Mouse (Mus musculus): Measurements from ENCODE around the gene A030005L19Rik. TPM values are rescaled to one million over a fixed set of nuclear protein-coding genes. Genes with fewer than 3 reads are reported as not detected.
"Not testable (repeated sequence)": the region's sequence is repeated elsewhere in the genome, so short reads cannot be mapped to it uniquely, and the experiment has no call there.

The A030005L19Rik gene
- 1 to 10 TPM in 24 of 26 experiments, not detected in 2; 1.2 to 6.2 (median 2.6) TPM for total RNA-seq (2018; cell fraction: chromatin; rRNA removed)
- under 1 TPM in 3 of 26 experiments, not detected in 23; 0.22 to 0.32 (median 0.24) TPM for total RNA-seq (2018; cell fraction: cytosol; rRNA removed)
- total RNA-seq (2018; cell fraction: nucleus; rRNA removed), result 1 to 10 TPM in 17 of 26 experiments, under 1 TPM in 3, not detected in 6; 0.63 to 5.6 (median 2.0) TPM
- not detected in 3 replicates for polyA plus RNA-seq (2018)

DNA sequence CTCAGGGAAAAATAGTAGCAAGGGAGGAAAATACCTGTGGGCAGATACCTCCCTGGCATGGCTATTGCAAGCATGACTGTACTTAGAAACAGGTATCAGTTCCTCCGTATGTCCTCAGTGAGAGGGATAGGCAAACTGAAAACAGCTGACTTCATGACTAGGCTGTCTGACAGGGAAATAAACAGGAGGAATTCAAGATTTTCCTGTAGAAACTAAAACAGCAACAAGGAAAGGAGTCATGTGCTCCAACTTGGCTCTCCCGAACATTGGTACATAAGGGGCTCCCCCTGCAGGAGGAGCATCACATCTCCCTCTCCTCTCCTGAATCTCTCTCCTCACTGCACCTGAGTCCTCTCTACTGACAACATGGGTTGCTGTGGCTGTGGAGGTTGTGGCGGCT lies at the start of gene A030005L19Rik:
Gene A030005L19Rik (plus strand): TSS at position 301 of the 400 bp plus-strand sequence.
- Histone ChIP-seq H3K4me3 (ENCODE audit: inconsistent target) (no peak within 1 kb of the TSS), H3K27ac (no peak within 1 kb of the TSS), H3K79me2 (ENCODE audit: inconsistent target) (no peaks in the 10 kb centered on the region), H3K36me3 (ENCODE audit: inconsistent target) (no peaks in the 10 kb centered on the region)
- WGBS (ENCODE audit: missing documents), result 89% methylated on average over 3 of the region's 3 CpGs

DNA sequence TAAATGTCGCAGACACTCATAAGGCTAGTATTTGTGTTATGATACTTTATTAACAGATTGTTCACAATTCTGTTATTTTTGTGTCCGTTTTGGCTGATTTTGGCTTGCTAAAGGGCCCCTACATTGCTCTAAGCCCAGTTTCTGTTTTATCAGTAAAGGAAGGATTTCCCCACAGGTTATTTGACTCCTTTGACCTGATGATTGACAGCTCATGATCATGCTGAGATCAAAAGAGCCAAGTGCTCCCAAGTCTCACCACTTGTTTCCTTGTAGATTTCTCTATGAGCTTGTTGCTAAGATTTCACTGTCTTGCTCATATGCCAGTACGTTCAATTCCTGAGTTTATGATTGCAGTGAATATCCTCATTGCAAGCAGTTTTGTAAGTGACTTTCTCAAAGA lies 42.9 kb upstream of the A030005L19Rik start:
- H3K4me3 ChIP-seq (ENCODE audit: inconsistent target), result no peak overlapping the region
- WGBS (ENCODE audit: missing documents), result 89% methylated on average over 3 of the region's 3 CpGs
- peaks cover 7% of the 10 kb centered on the region for H3K36me3 ChIP-seq (ENCODE audit: inconsistent target)
- no peak overlapping the region for H3K27ac ChIP-seq
- H3K79me2 ChIP-seq (ENCODE audit: inconsistent target), result peaks cover 99% of the 10 kb centered on the region

DNA sequence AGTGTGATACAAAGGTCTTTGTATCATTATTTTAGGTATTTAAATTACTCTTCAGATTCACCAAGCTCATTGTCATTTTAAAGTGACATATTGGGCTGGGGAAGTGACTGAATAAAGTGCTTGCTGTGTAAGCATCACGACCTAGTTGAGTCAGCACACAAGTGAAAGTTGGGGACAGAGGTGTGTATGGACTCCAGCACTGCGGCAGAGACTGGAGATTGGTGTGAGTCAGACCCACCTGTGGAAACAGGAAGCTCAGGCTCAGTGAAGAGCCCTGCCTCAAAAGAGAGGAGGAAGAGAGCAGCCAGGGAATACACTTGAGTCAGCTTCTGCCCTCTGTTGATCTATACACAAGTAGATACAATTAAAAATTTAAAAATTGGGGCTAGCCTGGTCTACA lies 34.0 kb upstream of the A030005L19Rik start:
- peaks cover 42% of the 10 kb centered on the region for H3K36me3 ChIP-seq (ENCODE audit: inconsistent target)
- H3K4me3 ChIP-seq (ENCODE audit: inconsistent target), result no peak overlapping the region
- no peak overlapping the region for H3K27ac ChIP-seq
- H3K79me2 ChIP-seq (ENCODE audit: inconsistent target), result peaks cover 24% of the 10 kb centered on the region
- 85% methylated on average over 2 of the region's 2 CpGs for WGBS (ENCODE audit: missing documents)

DNA sequence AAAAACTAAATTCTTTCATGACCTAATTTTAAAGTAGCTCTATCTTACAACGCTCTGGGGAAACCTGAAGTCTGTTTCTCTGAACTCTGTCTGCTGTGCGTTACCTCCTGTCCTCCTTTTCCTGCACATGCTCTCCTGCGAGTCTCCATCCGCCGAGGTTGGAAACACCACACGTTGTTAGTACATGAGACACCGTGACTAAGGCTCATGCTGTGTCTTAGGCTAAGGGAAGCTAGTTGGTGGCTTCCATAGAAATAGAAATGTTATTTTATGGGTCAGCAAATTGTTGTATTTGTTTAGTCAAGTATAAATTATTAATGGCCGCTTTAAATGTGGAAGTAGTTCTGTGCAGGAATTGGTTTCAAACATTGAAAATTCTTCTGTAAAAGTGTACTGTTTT lies 32.9 kb upstream of the A030005L19Rik start:
- Histone ChIP-seq H3K79me2 (ENCODE audit: inconsistent target) (peaks cover 14% of the 10 kb centered on the region; the same call in 1 of the 2 replicates), H3K36me3 (ENCODE audit: inconsistent target) (peaks cover 41% of the 10 kb centered on the region), H3K27ac (no peak overlapping the region), H3K4me3 (ENCODE audit: inconsistent target) (no peak overlapping the region)
- 93% methylated on average over 8 of the region's 8 CpGs for WGBS (ENCODE audit: missing documents)

DNA sequence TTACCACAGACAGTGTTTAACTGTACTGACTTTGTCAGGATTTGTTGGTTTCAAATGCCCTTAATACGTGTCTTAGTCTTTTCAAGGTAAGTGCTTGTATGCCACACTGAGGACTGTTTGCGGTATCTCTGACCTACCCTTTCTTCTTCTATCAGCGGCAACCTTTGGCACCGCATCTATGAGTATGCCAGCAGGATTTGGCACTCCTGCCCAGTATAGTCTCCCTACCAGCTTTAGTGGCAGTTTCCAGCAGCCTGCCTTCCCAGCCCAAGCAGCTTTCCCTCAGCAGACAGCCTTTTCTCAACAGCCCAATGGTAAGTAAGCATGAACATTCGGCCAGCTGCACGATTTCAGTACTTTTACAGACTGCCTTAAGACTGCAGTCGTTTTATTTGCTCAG lies 19.9 kb upstream of the A030005L19Rik start:
- Histone ChIP-seq H3K27ac (no peak overlapping the region), H3K36me3 (ENCODE audit: inconsistent target) (peaks cover 44% of the 10 kb centered on the region), H3K79me2 (ENCODE audit: inconsistent target) (no peaks in the 10 kb centered on the region), H3K4me3 (ENCODE audit: inconsistent target) (no peak overlapping the region)
- WGBS (ENCODE audit: missing documents), result 96% methylated on average over 7 of the region's 7 CpGs

DNA sequence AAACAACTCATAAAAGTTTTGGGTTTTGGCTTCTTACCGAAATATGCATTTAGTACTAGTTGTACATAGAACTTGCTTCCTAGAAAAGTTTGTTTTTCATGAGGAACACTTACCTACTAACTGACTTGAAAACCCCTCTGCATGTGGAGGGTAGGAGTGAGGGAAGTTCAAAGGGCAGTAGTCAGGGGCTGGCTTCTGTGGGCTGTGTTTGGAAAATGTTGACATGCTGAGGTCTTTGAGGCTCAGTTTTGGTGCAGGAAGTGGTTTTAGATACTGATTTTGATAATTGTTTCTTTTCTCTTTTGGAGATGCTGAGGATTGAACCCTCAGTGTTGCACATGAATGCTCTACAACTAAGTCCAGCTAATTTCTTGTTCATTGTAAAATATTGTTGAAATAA lies 12.6 kb upstream of the A030005L19Rik start:
- WGBS (ENCODE audit: missing documents), result 82% methylated on average over 1 of the region's 1 CpGs
- peaks cover 21% of the 10 kb centered on the region; the same call in 1 of the 2 replicates for H3K36me3 ChIP-seq (ENCODE audit: inconsistent target)
- no peak overlapping the region for H3K4me3 ChIP-seq (ENCODE audit: inconsistent target)
- no peak overlapping the region for H3K27ac ChIP-seq
- H3K79me2 ChIP-seq (ENCODE audit: inconsistent target), result no peaks in the 10 kb centered on the region

DNA sequence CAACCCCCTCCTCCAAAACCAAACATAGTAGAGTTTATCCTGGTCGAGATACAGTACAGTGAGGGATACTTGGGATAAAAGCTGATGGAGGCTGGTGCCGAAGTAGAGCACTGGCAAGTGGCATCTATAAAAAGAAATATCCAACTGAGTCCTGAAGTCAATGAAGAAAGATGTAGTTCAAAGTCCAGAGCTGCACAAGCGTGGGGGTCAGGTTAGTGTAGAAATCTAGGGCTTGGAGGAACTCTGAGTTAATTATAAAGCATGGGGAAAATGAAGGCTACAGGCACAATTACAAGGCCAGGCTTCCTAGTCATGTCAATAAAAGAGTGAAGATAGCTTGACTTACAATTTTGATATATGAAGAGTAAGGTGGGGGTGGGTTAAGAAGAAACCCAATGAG lies 11.9 kb upstream of the A030005L19Rik start:
- H3K36me3 ChIP-seq (ENCODE audit: inconsistent target), result peaks cover 15% of the 10 kb centered on the region; the same call in 1 of the 2 replicates
- H3K79me2 ChIP-seq (ENCODE audit: inconsistent target), result no peaks in the 10 kb centered on the region

DNA sequence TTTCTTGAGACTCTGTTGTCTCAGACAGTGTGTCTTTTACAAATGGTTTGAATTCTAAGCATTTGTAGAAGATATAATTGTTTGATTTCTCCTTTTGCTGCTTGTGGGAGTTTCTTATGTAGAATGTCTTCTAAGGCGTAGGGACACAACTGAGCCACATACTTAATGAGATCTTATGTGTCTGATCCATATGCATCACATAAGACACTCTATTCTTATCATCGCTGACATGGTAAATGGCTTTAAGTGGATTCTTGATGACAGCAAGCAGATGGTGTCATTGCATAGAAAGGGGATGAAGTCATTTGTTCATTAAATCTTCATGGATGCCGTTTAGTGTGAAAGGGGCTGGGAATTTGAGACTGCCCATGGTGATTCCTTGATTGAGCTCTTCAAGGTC lies 7.2 kb upstream of the A030005L19Rik start:
- Histone ChIP-seq H3K4me3 (ENCODE audit: inconsistent target) (no peak overlapping the region), H3K36me3 (ENCODE audit: inconsistent target) (peaks cover 11% of the 10 kb centered on the region; the same call in 1 of the 2 replicates), H3K27ac (no peak overlapping the region), H3K79me2 (ENCODE audit: inconsistent target) (no peaks in the 10 kb centered on the region)
- WGBS (ENCODE audit: missing documents), result 97% methylated on average over 3 of the region's 3 CpGs

More for the DNA sequence above, 11.9 kb upstream of the A030005L19Rik start:
- no peak overlapping the region for H3K27ac ChIP-seq
- H3K4me3 ChIP-seq (ENCODE audit: inconsistent target), result no peak overlapping the region
- WGBS (ENCODE audit: missing documents), result 94% methylated on average over 3 of the region's 3 CpGs

DNA sequence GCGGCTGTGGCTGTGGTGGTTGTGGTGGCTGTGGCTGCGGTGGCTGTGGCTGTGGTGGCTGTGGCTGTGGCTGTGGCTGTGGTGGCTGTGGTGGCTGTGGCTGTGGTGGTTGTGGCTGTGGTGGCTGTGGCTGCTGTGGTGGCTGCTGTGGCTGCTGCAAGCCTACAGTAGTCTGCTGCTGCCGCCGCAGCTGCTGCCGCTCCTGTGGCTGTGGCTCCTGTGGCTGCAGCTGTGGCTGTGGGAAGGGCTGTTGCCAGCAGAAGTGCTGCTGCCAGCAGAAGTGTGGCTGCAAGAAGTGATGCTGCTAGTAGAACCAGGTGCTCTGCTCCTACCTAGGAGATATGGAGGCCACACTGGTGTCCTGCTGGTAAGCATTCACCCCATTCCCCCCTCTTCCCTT lies 309 bp downstream of the A030005L19Rik start:
- not testable (repeated sequence) for H3K36me3 ChIP-seq (ENCODE audit: inconsistent target); H3K27ac ChIP-seq; H3K4me3 ChIP-seq (ENCODE audit: inconsistent target); H3K79me2 ChIP-seq (ENCODE audit: inconsistent target)
- 66% methylated on average over 5 of the region's 5 CpGs for WGBS (ENCODE audit: missing documents)

DNA sequence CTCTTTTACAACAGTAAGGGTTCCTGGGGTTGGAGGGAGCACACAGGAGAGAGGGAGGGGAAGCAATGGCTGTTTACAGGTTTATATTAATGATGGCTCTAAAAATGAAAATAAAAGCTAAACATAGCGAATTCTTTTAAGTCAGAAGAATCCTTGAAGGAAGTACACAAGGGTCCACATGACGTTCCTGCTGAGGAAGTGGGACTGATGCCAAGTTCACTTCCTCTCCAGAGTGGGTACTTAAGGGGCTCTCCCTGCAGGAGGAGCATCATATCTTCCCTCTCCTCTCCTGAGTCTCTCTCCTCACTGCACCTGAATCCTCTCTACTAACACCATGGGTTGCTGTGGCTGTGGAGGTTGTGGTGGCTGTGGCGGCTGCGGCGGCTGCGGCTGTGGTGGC lies 11.5 kb downstream of the A030005L19Rik start, which contains the start of gene A030014E15Rik:
Gene A030014E15Rik (plus strand): TSS at position 268 of the 400 bp plus-strand sequence.
- Histone ChIP-seq H3K36me3 (ENCODE audit: inconsistent target) (no peaks in the 10 kb centered on the region), H3K4me3 (ENCODE audit: inconsistent target) (no peak within 1 kb of the TSS), H3K79me2 (ENCODE audit: inconsistent target) (no peaks in the 10 kb centered on the region), H3K27ac (no peak within 1 kb of the TSS)
- WGBS (ENCODE audit: missing documents), result 38% methylated on average over 2 of the region's 6 CpGs

DNA sequence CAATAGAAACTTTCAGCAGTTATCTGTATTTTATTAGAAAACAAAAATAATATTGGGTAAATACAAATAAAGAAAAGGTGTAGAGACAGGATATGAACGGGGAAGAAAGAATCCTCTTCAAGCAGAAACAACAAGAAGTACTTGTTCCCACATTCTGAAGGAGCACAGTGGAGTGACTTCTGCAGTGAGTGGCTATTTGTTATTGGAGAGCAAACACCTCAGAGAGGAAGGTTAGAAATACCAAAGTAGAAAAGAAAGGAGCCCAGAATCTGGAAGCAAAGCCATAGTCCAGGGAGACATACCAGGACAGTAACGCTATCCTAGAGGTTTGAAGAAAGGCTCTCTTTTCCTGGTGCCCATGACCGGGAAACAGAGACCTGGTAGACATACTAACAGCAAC lies 17.4 kb downstream of the A030005L19Rik start:
- H3K79me2 ChIP-seq (ENCODE audit: inconsistent target); H3K4me3 ChIP-seq (ENCODE audit: inconsistent target); H3K27ac ChIP-seq; H3K36me3 ChIP-seq (ENCODE audit: inconsistent target): not testable (repeated sequence)
- 83% methylated on average over 1 of the region's 3 CpGs for WGBS (ENCODE audit: missing documents)

DNA sequence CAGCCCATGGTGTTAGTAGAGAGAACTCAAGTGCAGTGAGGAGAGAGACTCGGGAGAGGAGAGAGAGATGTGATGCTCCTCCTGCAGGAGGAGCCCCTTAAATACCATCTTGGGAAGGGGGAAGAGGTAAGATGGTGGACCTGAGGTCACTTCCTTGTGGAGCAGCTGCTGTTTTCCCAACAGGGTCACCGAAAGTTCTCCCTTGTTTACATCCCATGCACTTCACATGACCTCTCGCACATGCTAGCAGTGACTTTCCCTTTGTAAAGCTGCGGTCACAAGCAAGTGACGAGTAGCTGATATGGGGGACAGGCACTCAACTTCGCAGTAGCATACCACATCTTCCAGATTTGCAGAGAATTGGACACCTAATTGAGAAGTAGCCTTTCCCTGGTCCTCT lies 18.2 kb downstream of the A030005L19Rik start, which contains the start of gene Gm6217:
Gene Gm6217 (minus strand): TSS at position 74 of the 400 bp plus-strand sequence.
- no CpG with 5 or more reads among the region's 6 CpGs for WGBS (ENCODE audit: missing documents)
- H3K79me2 ChIP-seq (ENCODE audit: inconsistent target); H3K36me3 ChIP-seq (ENCODE audit: inconsistent target); H3K4me3 ChIP-seq (ENCODE audit: inconsistent target); H3K27ac ChIP-seq: not testable (repeated sequence)

DNA sequence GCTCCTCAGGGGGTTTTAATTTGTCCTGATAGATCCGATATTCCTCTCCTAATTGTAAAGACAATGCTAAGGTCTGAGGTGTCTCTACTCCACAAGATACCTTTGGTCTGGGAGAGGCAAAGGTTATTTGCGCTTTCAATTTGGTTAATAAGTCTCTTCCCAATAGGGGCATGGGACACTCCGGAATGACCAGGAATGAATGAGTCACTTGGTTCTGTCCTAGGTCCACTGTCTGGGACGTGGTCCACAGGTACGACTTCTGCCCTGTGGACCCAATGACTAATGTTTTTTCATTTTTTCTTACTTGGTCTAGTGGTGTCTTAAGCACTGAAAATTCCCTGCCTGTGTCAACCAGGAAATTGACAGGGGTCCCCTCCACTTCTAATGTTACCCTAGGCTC lies 25.5 kb downstream of the A030005L19Rik start:
- H3K79me2 ChIP-seq (ENCODE audit: inconsistent target), result no peaks in the 10 kb centered on the region
- no peaks in the 10 kb centered on the region for H3K36me3 ChIP-seq (ENCODE audit: inconsistent target)
- 94% methylated on average over 5 of the region's 5 CpGs for WGBS (ENCODE audit: missing documents)
- H3K4me3 ChIP-seq (ENCODE audit: inconsistent target), result no peak overlapping the region
- H3K27ac ChIP-seq, result no peak overlapping the region

DNA sequence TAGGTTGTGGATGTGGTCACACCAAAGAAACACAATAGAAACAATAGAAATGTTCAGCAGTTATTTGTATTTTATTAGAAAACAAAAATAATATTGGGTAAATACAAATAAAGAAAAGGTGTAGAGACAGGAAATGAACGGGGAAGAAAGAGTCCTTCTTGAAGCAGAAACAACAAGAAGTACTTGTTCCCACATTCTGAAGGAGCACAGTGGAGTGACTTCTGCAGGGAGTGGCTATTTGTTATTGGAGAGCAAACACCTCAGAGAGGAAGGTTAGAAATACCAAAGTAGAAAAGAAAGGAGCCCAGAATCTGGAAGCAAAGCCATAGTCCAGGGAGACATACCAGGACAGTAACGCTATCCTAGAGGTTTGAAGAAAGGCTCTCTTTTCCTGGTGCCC lies 29.4 kb downstream of the A030005L19Rik start:
- H3K36me3 ChIP-seq (ENCODE audit: inconsistent target); H3K4me3 ChIP-seq (ENCODE audit: inconsistent target); H3K27ac ChIP-seq; H3K79me2 ChIP-seq (ENCODE audit: inconsistent target): not testable (repeated sequence)
- 63% methylated on average over 1 of the region's 2 CpGs for WGBS (ENCODE audit: missing documents)

DNA sequence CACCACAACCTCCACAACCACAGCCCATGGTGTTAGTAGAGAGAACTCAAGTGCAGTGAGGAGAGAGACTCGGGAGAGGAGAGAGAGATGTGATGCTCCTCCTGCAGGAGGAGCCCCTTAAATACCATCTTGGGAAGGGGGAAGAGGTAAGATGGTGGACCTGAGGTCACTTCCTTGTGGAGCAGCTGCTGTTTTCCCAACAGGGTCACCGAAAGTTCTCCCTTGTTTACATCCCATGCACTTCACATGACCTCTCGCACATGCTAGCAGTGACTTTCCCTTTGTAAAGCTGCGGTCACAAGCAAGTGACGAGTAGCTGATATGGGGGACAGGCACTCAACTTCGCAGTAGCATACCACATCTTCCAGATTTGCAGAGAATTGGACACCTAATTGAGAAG lies 30.2 kb downstream of the A030005L19Rik start, which contains the start of gene A030003K21Rik:
Gene A030003K21Rik (minus strand): TSS at position 94 of the 400 bp plus-strand sequence.
- WGBS (ENCODE audit: missing documents), result no CpG with 5 or more reads among the region's 6 CpGs
- H3K79me2 ChIP-seq (ENCODE audit: inconsistent target); H3K4me3 ChIP-seq (ENCODE audit: inconsistent target); H3K27ac ChIP-seq; H3K36me3 ChIP-seq (ENCODE audit: inconsistent target): not testable (repeated sequence)

DNA sequence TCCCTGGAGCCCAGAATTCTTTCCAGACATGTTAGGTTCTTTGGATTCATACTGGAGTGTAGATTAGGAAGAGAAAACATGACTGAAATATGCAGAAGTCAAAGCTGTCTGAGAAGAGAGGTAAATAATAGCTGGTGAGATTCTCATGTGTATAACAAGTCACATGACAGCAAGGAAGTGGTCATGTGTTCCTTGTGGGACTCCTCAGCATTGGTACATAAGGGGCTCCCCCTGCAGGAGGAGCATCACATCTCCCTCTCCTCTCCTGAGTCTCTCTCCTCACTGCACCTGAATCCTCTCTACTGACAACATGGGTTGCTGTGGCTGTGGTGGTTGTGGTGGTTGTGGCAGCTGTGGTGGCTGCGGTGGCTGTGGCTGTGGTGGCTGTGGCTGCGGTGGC lies 32.9 kb downstream of the A030005L19Rik start:
- H3K79me2 ChIP-seq (ENCODE audit: inconsistent target); H3K36me3 ChIP-seq (ENCODE audit: inconsistent target); H3K27ac ChIP-seq; H3K4me3 ChIP-seq (ENCODE audit: inconsistent target): not testable (repeated sequence)
- no CpG with 5 or more reads among the region's 2 CpGs for WGBS (ENCODE audit: missing documents)
